Mouse (Mus musculus): ENCODE data around the gene Tfrc.

Gene Tfrc

GRCm38 (mm10) chr16:32670354-32671124, 61.8 kb downstream of the Tfrc start:
- DNase-seq, result no peak

GRCm38 (mm10) chr16:32671206-32671887, 62.6 kb downstream of the Tfrc start:
- no peak for DNase-seq

GRCm38 (mm10) chr16:32672250-32672649, 63.5 kb downstream of the Tfrc start:
- DNase-seq, result peak in 1 of 2 experiments; percentile 32

- peak; percentile 76 to 91 for DNase-seq
Measured at GRCm38 (mm10) chr16:32672861-32673560, 64.3 kb downstream of the Tfrc start.

- DNase-seq, result peak in 1 of 2 experiments; percentile 27
Measured at GRCm38 (mm10) chr16:32674121-32674740, 65.5 kb downstream of the Tfrc start.

GRCm38 (mm10) chr16:32677040-32677700, 68.5 kb downstream of the Tfrc start:
- peak in 1 of 2 experiments; percentile 19 for DNase-seq

- DNase-seq, result peak in 1 of 2 experiments; percentile 38
Measured at GRCm38 (mm10) chr16:32677903-32678302, 69.2 kb downstream of the Tfrc start.

- peak in 1 of 2 experiments; percentile 35 for DNase-seq
Measured at GRCm38 (mm10) chr16:32678812-32679211, 70.1 kb downstream of the Tfrc start.

GRCm38 (mm10) chr16:32679976-32680375, 71.3 kb downstream of the Tfrc start:
- DNase-seq, result no peak

GRCm38 (mm10) chr16:32680806-32681205, 72.1 kb downstream of the Tfrc start:
- DNase-seq, result no peak

- DNase-seq, result peak; percentile 72 to 93
Measured at GRCm38 (mm10) chr16:32682194-32682593, 73.5 kb downstream of the Tfrc start.

Data from kidney, postnatal 25 days (tissue).